Mouse (Mus musculus) midbrain, postnatal 0 days (tissue): ENCODE measurements around the gene Efcab11. TPM values are rescaled to one million over a fixed set of nuclear protein-coding genes. Genes with fewer than 3 reads are reported as not detected.
A peak's percentile ranks its signal among the peaks of the same experiment; 100 is the strongest.

Experiments used
- ATAC-seq: fragments of 200-750 bp; cut with Nextera tagmentation; 2 replicates; pipeline ENCODE4 v1.8.0; 2017; ENCODE audit warnings: moderate number of reproducible peaks, mild to moderate bottlenecking, moderate TSS enrichment, moderate library complexity; ENCODE audit not compliant: low FRiP score
- DNase-seq: peaks from one replicate; pipeline ENCODE4 v3.0.0-alpha.2; 2015; ENCODE audit warnings: low spot score
- H3K27ac ChIP-seq: fragments of 300-500 bp; sonication (generic); 2 replicates; pipeline ENCODE4 v1.5.1; 2014; ENCODE audit warnings: low read depth, mild to moderate bottlenecking, low read length, mixed read lengths
- H3K27me3 ChIP-seq: fragments of 300-500 bp; sonication (generic); 2 replicates; pipeline ENCODE4 v1.6.1; 2014; ENCODE audit warnings: low read length, control low read depth, mixed read lengths; ENCODE audit not compliant: insufficient read depth
- H3K36me3 ChIP-seq: fragments of 300-500 bp; sonication (generic); 2 replicates; pipeline ENCODE4 v1.6.1; 2014; ENCODE audit warnings: low read length, control low read depth, mixed read lengths; ENCODE audit not compliant: insufficient read depth
- H3K4me1 ChIP-seq: fragments of 300-500 bp; sonication (generic); 2 replicates; pipeline ENCODE4 v1.6.1; 2014; ENCODE audit warnings: mild to moderate bottlenecking, control low read depth, antibody characterized with exemption, low read length, mixed read lengths; ENCODE audit not compliant: insufficient read depth
- H3K4me2 ChIP-seq: fragments of 300-500 bp; sonication (generic); 2 replicates; pipeline ENCODE4 v1.6.1; 2014; ENCODE audit warnings: low read depth, mild to moderate bottlenecking, low read length, mixed read lengths; ENCODE audit not compliant: poor library complexity, severe bottlenecking
- H3K4me3 ChIP-seq: fragments of 300-500 bp; sonication (generic); 2 replicates; pipeline ENCODE4 v1.5.1; 2014; ENCODE audit warnings: low read depth, mild to moderate bottlenecking, low read length, moderate library complexity
- H3K9ac ChIP-seq: fragments of 300-500 bp; sonication (generic); replicated peaks from 2 replicates; pipeline ENCODE4 v1.6.1; 2014; ENCODE audit warnings: mild to moderate bottlenecking, low read length, moderate library complexity, mixed read lengths; ENCODE audit not compliant: poor library complexity, severe bottlenecking
- H3K9me3 ChIP-seq: fragments of 300-500 bp; sonication (generic); 2 replicates; pipeline ENCODE4 v1.6.1; 2016; ENCODE audit warnings: low read length, control low read depth
- CTCF ChIP-seq: IDR thresholded peaks from 2 replicates; pipeline ENCODE4 v1.5.1; 2016; ENCODE audit warnings: antibody characterized with exemption, mild to moderate bottlenecking
- WGBS: fragments of 180-500 bp; shearing (Covaris S2); extraction: QIAGEN DNeasy Blood & Tissue Kit; methylation state at CpG from one replicate; pipeline ENCODE4 v1.1.7; 2014; 5-methylcytosine and 5-hydroxymethylcytosine counted together
- polyA plus RNA-seq: library from polyadenylated mRNA; unstranded; fragments of >200 nt; fragmentation: Nextera tagmentation; extraction: Ambion mirVana; gene quantifications from 2 replicates; pipeline ENCODE4 v1.2.1, GENCODE M21; 2015
- total RNA-seq: library from RNA; depleted of rRNA; stranded (reverse); fragments of >200 nt; gene quantifications from 2 replicates; pipeline ENCODE4 v1.2.3, GENCODE M21; 2014

Efcab11 gene
- total and polyA plus RNA-seq, 2 experiments from 2014 or later: 2.5 to 2.6 TPM

GRCm38 (mm10) chr12:99885282-99885901, 1.2 kb upstream of the Efcab11 start:
- no peaks in the 10 kb centered on the region for H3K27me3 ChIP-seq
- H3K4me2 ChIP-seq: peak overlapping the region; percentile 92
- H3K4me3 ChIP-seq: peak overlapping the region; percentile 87
- H3K4me1 ChIP-seq: peaks cover 6% of the 10 kb centered on the region; the same call in 1 of the 2 replicates
- 30% methylated on average over 8 of the region's 8 CpGs for WGBS
- peak; percentile 23; the same call in 1 of the 2 replicates for TF ChIP-seq CTCF
- H3K36me3 ChIP-seq: no peaks in the 10 kb centered on the region
- ATAC-seq: no peak
- H3K27ac ChIP-seq: no peak overlapping the region
- H3K9ac ChIP-seq: peak overlapping the region; percentile 76; the same call in 1 of the 2 replicates
- no peaks in the 10 kb centered on the region for H3K9me3 ChIP-seq
- DNase-seq: peak; percentile 16

- H3K36me3 ChIP-seq: no peaks in the 10 kb centered on the region
- TF ChIP-seq CTCF: no peak
- H3K27ac ChIP-seq: peak overlapping the region; percentile 13
- peak; percentile 48 for DNase-seq
- 0 out of 2 replicates have a peak overlapping the region, but pooled peaks have one; percentile 20 for H3K9ac ChIP-seq
- ATAC-seq: peak; percentile 47
- under 1% methylated on average over 11 of the region's 11 CpGs for WGBS
- H3K4me2 ChIP-seq: peak overlapping the region; percentile 92
- no peaks in the 10 kb centered on the region for H3K9me3 ChIP-seq
- H3K4me1 ChIP-seq: peaks cover 6% of the 10 kb centered on the region; the same call in 1 of the 2 replicates
- no peaks in the 10 kb centered on the region for H3K27me3 ChIP-seq
- H3K4me3 ChIP-seq: peak overlapping the region; percentile 87
These were observed 530 bp downstream of the Efcab11 start for GRCm38 (mm10) chr12:99883713-99884105.

- ATAC-seq (peak; percentile 94), DNase-seq (peak; percentile 97)
- H3K27ac ChIP-seq: no peak overlapping the region; the same call in 1 of the 2 replicates
- H3K4me3 ChIP-seq: peak overlapping the region; percentile 87
- no peaks in the 10 kb centered on the region for H3K36me3 ChIP-seq
- TF ChIP-seq CTCF: no peak
- peak overlapping the region; percentile 92 for H3K4me2 ChIP-seq
- no peak overlapping the region for H3K9ac ChIP-seq
- H3K27me3 ChIP-seq: no peaks in the 10 kb centered on the region
- under 1% methylated on average over 38 of the region's 38 CpGs for WGBS
- H3K9me3 ChIP-seq: no peaks in the 10 kb centered on the region
- peaks cover 6% of the 10 kb centered on the region; the same call in 1 of the 2 replicates for H3K4me1 ChIP-seq
These were observed 1.1 kb downstream of the Efcab11 start for GRCm38 (mm10) chr12:99883000-99883712.

GRCm38 (mm10) chr12:99874609-99875008, 9.6 kb downstream of the Efcab11 start:
- DNase-seq (no peak), ATAC-seq (no peak)
- H3K27me3 ChIP-seq: no peaks in the 10 kb centered on the region
- no peak for TF ChIP-seq CTCF
- no peak overlapping the region for H3K27ac ChIP-seq
- no peak overlapping the region for H3K4me3 ChIP-seq
- no peaks in the 10 kb centered on the region for H3K4me1 ChIP-seq
- H3K9me3 ChIP-seq: no peaks in the 10 kb centered on the region
- H3K36me3 ChIP-seq: no peaks in the 10 kb centered on the region
- 81% methylated on average over 6 of the region's 6 CpGs for WGBS
- H3K9ac ChIP-seq: no peak overlapping the region
- no peak overlapping the region for H3K4me2 ChIP-seq

GRCm38 (mm10) chr12:99873443-99873842, 10.8 kb downstream of the Efcab11 start:
- Histone ChIP-seq H3K27me3 (no peaks in the 10 kb centered on the region), H3K27ac (no peak overlapping the region), H3K9ac (no peak overlapping the region), H3K4me2 (no peak overlapping the region), H3K9me3 (no peaks in the 10 kb centered on the region), H3K36me3 (no peaks in the 10 kb centered on the region), H3K4me1 (no peaks in the 10 kb centered on the region), H3K4me3 (no peak overlapping the region)
- DNase-seq: no peak
- no peak for ATAC-seq
- TF ChIP-seq CTCF: no peak
- whole genome bisulfite sequencing: 37% methylated on average over 3 of the region's 3 CpGs

- Histone ChIP-seq H3K4me3 (no peak overlapping the region), H3K27ac (no peak overlapping the region), H3K9me3 (no peaks in the 10 kb centered on the region), H3K4me2 (no peak overlapping the region), H3K36me3 (no peaks in the 10 kb centered on the region), H3K4me1 (no peaks in the 10 kb centered on the region), H3K27me3 (no peaks in the 10 kb centered on the region), H3K9ac (no peak overlapping the region)
- 87% methylated on average over 1 of the region's 1 CpGs for WGBS
- TF ChIP-seq CTCF: no peak
- DNase-seq: no peak
- no peak for ATAC-seq
These were observed 15.4 kb downstream of the Efcab11 start for GRCm38 (mm10) chr12:99868821-99869220.
